Mouse (Mus musculus): ENCODE measurements at regions not wholly inside any gene's neighbourhood (a gene's known extent, or its start where the extent isn't known, plus 50 kb on each side); places are given as distances from the start of the nearest gene placed in this dataset.

GRCm38 (mm10) chr8:115823673-115824477 is 116.3 kb upstream of the Maf start:
- TF ChIP-seq EP300 (IDR thresholded peaks at IDR 0.05; ENCODE audit: low read depth): no peak
- no peak for TF ChIP-seq CTCF (IDR thresholded peaks at IDR 0.05; ENCODE audit: low read depth)
